Mouse (Mus musculus) midbrain, embryonic 10.5 days (tissue): Measurements from ENCODE around the gene Map3k14. TPM values are rescaled to one million over a fixed set of nuclear protein-coding genes. Genes with fewer than 3 reads are reported as not detected.

Source experiments
- DNase-seq: peaks from one replicate; pipeline ENCODE4 v3.0.0-alpha.2; 2017; ENCODE audit warnings: low spot score
- H3K27ac ChIP-seq: fragments of 300-500 bp; sonication (generic); replicated peaks from 2 replicates; pipeline ENCODE4 v1.5.1; 2016; ENCODE audit warnings: mild to moderate bottlenecking
- H3K27me3 ChIP-seq: fragments of 300-500 bp; sonication (generic); 2 replicates; pipeline ENCODE4 v1.6.1; 2016; ENCODE audit warnings: low read depth, mild to moderate bottlenecking; ENCODE audit not compliant: poor library complexity, severe bottlenecking
- H3K36me3 ChIP-seq: fragments of 300-500 bp; sonication (generic); 2 replicates; pipeline ENCODE4 v1.6.1; 2016; ENCODE audit warnings: mild to moderate bottlenecking, moderate library complexity
- H3K4me1 ChIP-seq: fragments of 300-500 bp; sonication (generic); 2 replicates; pipeline ENCODE4 v1.6.1; 2016
- H3K4me3 ChIP-seq: fragments of 300-500 bp; sonication (generic); 2 replicates; pipeline ENCODE4 v1.5.1; 2016; ENCODE audit warnings: mild to moderate bottlenecking, moderate library complexity
- H3K9me3 ChIP-seq: fragments of 300-500 bp; sonication (generic); replicated peaks from 2 replicates; pipeline ENCODE4 v1.6.1; 2016; ENCODE audit warnings: mild to moderate bottlenecking
- WGBS: fragments of 180-500 bp; shearing (Covaris S2); methylation state at CpG from one replicate; pipeline ENCODE4 v1.1.7; 2016; 5-methylcytosine and 5-hydroxymethylcytosine counted together
- polyA plus RNA-seq: library from polyadenylated mRNA; unstranded; fragments of >200 nt; fragmentation: Nextera tagmentation; extraction: Ambion mirVana; gene quantifications from 2 replicates; pipeline ENCODE4 v1.2.1, GENCODE M21; 2016

Map3k14 gene
- polyA plus RNA-seq, 1 experiment from 2014 or later, result 4.4 TPM

DNA sequence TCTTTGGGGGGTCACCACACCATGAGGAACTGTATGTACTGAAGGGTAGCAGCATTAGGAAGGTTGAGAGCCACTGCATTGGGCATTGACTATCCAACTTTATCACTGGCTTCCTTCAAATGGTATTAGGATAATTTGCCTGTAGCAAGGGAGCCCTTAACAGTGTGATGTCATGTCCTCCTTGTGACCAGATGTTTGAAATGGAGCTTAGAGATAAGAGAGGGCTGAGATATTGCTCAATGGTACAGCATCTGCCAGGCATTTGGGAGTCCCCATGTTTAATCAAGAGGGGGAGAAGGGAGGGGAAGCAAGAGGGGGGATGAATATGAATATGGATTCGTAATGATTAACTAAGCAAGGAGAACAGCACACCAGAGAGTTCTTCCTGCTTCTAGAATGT, 51.9 kb downstream of the Map3k14 start:
- no peak overlapping the region for H3K4me3 ChIP-seq
- no peak for DNase-seq
- H3K27me3 ChIP-seq, result peaks cover 39% of the 10 kb centered on the region
- H3K27ac ChIP-seq, result no peak overlapping the region
- H3K36me3 ChIP-seq, result peaks cover 13% of the 10 kb centered on the region
- WGBS, result 72% methylated on average over 1 of the region's 1 CpGs
- peaks cover 12% of the 10 kb centered on the region for H3K4me1 ChIP-seq
- 0 out of 2 replicates have a peak, but pooled peaks cover 6% of the 10 kb centered on the region for H3K9me3 ChIP-seq

DNA sequence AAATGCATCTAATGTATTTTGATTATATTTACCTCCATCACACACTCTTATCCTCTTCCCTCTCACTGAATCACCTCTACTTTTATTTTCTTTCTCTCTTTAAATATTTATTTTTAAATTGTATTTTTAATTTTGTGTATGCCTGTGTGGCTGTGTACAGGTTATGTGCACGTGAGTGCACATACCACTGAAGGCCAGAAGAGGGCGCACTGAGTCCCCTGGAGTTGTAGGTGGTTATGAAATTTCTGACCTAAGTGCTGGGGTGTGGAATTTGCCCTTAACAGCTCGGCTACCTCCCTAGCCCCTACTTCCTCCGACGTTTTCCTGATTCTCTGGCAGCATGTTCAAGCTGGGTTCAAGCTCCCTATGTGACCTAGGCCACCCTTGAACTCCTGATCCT, 53.6 kb downstream of the Map3k14 start:
- 83% methylated on average over 5 of the region's 5 CpGs for WGBS
- Histone ChIP-seq H3K9me3 (0 out of 2 replicates have a peak, but pooled peaks cover 6% of the 10 kb centered on the region), H3K27ac (no peak overlapping the region), H3K4me3 (no peak overlapping the region), H3K36me3 (no peaks in the 10 kb centered on the region), H3K4me1 (peaks cover 12% of the 10 kb centered on the region), H3K27me3 (peaks cover 24% of the 10 kb centered on the region)
- no peak for DNase-seq

DNA sequence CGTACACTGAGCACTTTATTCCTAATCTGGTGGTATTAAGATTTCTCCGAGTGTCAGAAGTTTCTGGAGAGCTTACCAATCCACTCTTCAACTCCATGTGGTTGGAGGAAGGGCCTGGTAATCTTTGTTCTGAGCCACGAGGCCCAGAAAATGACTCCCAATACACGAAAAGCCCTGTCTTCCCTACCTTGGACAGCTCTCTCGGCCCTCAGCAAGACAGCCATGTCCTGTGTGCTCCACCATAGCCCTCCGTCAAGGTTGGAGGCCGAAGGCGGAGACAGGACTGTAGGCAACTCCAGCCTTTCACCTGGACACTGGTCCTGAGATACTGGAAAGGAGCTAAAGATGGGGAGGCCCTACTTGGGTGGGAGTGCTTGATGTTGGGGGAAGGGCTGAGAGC, 57.0 kb downstream of the Map3k14 start:
- no peak for DNase-seq
- Histone ChIP-seq H3K36me3 (no peaks in the 10 kb centered on the region), H3K9me3 (0 out of 2 replicates have a peak, but pooled peaks cover 6% of the 10 kb centered on the region), H3K27me3 (no peaks in the 10 kb centered on the region), H3K4me1 (0 out of 2 replicates have a peak, but pooled peaks cover 5% of the 10 kb centered on the region), H3K4me3 (no peak overlapping the region), H3K27ac (no peak overlapping the region)
- WGBS, result 79% methylated on average over 8 of the region's 8 CpGs

DNA sequence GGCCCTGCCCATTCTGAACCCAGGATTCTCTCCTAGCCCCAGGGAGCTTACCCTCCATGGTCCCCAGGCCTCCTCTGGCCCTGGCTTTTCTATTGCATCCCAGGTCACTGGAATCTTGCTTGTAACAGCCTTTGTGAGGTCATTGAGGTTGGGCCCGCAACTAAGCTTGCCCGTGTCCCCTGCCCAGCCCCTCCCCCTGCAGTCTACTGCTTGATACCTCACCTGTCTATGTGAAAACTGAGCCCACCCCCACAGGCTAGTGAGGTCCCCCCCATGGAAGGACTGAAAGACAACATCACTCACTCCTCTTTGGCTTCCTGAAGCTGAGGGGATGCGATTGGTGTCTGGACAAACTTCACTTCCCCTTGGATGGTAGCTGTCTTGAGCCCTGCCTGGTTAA, 58.8 kb downstream of the Map3k14 start, which contains the start of gene 1700023F06Rik:
1700023F06Rik (minus strand) TSS at position 101 of the 400 bp plus-strand sequence.
- no peak within 1 kb of the TSS for H3K4me3 ChIP-seq
- no peaks in the 10 kb centered on the region for H3K27me3 ChIP-seq
- 91% methylated on average over 3 of the region's 3 CpGs for WGBS

DNA sequence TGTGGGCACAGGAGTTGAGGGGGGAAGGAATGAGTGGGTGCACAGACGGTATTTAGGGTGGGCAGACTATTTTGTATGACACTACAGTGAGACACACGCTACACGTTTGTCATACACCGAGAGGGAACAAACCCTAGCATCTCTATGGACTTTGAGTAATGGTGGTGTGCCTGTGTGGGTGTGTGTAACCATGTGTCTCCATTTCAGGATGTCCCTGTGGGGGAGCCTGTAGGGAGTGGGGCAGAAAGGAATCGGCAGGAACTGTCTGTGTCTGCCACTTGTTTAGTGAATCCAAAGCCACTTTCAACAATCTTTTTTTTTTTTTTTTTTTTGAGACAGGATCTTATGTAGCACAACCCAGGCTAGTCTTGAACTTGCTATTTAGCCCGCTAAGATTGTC, 61.1 kb downstream of the Map3k14 start:
- H3K27me3 ChIP-seq, result peaks cover 14% of the 10 kb centered on the region
- H3K27ac ChIP-seq, result no peak overlapping the region
- H3K9me3 ChIP-seq, result no peaks in the 10 kb centered on the region
- H3K36me3 ChIP-seq, result no peaks in the 10 kb centered on the region
- H3K4me1 ChIP-seq, result peaks cover 10% of the 10 kb centered on the region
- no peak overlapping the region for H3K4me3 ChIP-seq
- DNase-seq, result no peak
- WGBS, result 90% methylated on average over 6 of the region's 6 CpGs

More for the DNA sequence above, 58.8 kb downstream of the Map3k14 start, which contains the start of gene 1700023F06Rik:
- Histone ChIP-seq H3K9me3 (no peaks in the 10 kb centered on the region), H3K27ac (no peak within 1 kb of the TSS), H3K4me1 (0 out of 2 replicates have a peak, but pooled peaks cover 5% of the 10 kb centered on the region), H3K36me3 (no peaks in the 10 kb centered on the region)
- no peak for DNase-seq

DNA sequence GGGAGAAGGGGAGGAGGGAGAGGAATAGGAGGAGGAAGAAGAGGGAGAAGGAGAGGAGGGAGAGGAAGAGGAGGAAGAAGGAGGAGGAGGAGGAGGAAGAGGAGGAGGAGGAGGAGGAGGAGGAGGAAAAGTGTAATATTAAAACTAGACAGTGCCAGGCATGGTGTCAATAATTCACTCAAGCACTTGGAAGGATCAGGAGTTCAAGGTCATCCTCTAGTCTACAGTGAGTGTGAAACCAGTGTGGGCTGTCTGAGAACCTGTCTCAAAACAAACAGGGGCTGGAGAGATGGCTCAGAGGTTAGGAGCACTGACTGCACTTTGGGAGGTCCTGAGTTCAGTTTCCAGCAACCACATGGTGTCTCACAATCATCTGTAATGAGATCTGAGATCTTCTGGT, 64.9 kb downstream of the Map3k14 start:
- H3K27ac ChIP-seq, result no peak overlapping the region
- H3K4me1 ChIP-seq, result peaks cover 24% of the 10 kb centered on the region
- no peaks in the 10 kb centered on the region for H3K36me3 ChIP-seq
- H3K9me3 ChIP-seq, result no peaks in the 10 kb centered on the region
- H3K27me3 ChIP-seq, result peaks cover 53% of the 10 kb centered on the region
- no peak overlapping the region for H3K4me3 ChIP-seq
- no peak for DNase-seq

DNA sequence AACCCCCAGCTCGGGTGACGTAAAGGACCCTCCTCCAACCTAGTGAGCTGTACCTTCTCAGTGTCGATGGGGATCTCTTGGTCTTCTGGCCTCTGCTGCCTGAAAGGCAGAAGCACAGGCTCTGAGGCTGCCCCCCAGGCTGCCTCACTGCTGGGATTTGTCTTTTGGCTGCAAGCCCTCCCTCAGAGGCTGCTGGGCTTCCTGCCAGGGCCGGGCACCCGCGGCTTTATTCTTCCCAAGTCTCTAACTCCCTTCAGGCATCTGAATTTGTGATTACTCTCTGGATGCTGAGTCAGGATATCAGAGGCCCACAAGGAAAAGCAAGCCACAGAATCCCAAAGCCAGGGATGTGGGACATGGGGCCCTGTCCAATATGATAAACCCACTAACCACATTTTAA, 65.6 kb downstream of the Map3k14 start:
- DNase-seq, result no peak
- H3K27me3 ChIP-seq, result peaks cover 60% of the 10 kb centered on the region
- no peaks in the 10 kb centered on the region for H3K36me3 ChIP-seq
- no peak overlapping the region for H3K4me3 ChIP-seq
- H3K4me1 ChIP-seq, result peaks cover 24% of the 10 kb centered on the region
- no peaks in the 10 kb centered on the region for H3K9me3 ChIP-seq
- 26% methylated on average over 6 of the region's 6 CpGs for WGBS
- no peak overlapping the region for H3K27ac ChIP-seq

DNA sequence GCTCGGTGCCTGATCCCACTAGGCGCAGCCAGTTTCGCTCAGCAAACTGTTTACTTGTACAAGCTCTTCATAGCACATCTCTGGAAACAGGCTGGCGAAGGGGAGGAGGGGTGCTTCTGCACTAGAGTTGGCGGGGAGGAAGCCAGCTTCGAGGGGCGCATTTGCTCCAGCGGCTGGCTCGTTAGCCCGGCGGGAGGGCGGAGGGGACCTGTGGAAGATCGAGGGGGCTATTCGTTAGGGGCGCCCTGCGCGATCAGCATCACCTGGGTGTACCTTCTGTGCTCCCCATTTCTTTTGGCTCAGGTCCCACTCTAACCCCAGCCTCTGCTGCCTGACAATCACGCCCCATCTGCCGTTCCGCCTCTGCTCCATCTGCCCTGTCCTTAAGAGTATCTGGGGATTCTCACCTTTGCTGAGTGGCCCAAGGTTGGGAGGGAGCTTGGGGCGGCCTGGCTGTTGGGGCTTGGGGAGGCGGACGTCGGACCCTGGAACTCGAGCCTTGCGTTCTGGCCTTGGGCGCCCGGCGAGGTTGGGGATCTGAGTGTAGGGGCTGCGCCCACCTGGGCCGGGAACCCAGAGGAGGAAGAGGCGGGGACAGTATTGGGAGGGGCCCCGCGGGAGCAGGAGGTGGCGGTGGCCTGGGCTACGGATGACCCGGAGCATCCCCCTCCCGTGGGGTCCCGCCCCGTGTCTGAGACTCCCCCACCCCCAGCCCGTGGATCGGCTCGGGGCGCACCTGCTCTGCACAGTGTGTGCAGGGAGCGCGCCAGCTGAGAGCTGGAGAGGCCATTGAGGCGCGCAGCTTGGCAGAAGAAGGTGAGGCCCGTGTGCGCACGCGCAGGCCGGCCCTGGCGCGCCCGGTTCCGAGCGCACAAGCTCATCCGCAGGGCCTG, 68.1 kb downstream of the Map3k14 start:
- peak overlapping the region; percentile 38; the same call in 1 of the 2 replicates for H3K27ac ChIP-seq
- DNase-seq, result no peak
- H3K4me3 ChIP-seq, result peak overlapping the region; percentile 58
- H3K27me3 ChIP-seq, result peaks cover 85% of the 10 kb centered on the region
- no peaks in the 10 kb centered on the region for H3K9me3 ChIP-seq
- WGBS, result 1% methylated on average over 58 of the region's 59 CpGs
- H3K4me1 ChIP-seq, result peaks cover 24% of the 10 kb centered on the region
- H3K36me3 ChIP-seq, result no peaks in the 10 kb centered on the region

DNA sequence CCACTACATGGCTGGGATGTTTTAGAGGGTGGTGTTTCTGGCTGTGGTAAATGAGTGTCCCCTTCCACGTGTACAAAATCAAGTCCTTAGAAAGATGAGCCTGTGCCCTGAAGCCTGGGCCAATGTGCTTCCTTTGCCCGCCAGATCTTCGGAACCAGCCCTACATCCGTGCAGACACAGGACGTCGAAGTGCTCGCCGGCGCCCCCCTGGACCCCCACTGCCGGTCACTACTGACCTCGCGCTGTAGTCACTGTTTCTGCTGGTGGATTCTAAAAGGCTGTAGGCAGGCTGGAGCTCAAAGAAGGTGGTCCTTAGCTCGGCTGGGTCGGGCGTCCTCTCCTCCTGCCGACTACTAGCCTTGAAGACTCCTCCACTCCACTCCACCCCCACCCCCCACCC, 68.9 kb downstream of the Map3k14 start:
- no peak for DNase-seq
- H3K36me3 ChIP-seq, result no peaks in the 10 kb centered on the region
- no peaks in the 10 kb centered on the region for H3K9me3 ChIP-seq
- peaks cover 93% of the 10 kb centered on the region for H3K27me3 ChIP-seq
- H3K4me1 ChIP-seq, result peaks cover 26% of the 10 kb centered on the region
- no peak overlapping the region for H3K27ac ChIP-seq
- WGBS, result 3% methylated on average over 16 of the region's 16 CpGs
- H3K4me3 ChIP-seq, result peak overlapping the region; percentile 58

DNA sequence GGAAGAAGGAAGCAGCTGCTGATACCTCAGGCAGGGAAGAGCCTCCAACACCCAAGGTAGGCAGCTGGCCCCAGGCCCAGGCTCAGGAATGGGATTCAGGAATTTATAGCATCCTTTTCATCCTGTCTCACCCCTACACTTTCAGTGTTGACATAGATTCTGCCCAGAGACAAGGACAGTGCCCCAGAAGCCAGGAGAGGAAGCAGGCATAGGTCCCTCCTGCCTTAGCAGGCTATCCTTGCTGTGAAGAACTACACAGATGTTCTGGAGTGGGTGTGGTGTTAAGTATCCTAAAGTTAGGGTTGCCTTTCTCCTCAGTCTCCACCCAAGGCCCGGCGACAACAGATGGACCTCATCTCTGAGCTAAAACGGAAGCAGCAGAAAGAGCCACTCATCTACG, 69.9 kb downstream of the Map3k14 start:
- Histone ChIP-seq H3K27me3 (peaks cover 100% of the 10 kb centered on the region), H3K4me1 (peaks cover 36% of the 10 kb centered on the region), H3K27ac (no peak overlapping the region), H3K4me3 (no peak overlapping the region), H3K36me3 (no peaks in the 10 kb centered on the region), H3K9me3 (no peaks in the 10 kb centered on the region)
- no peak for DNase-seq
- 89% methylated on average over 4 of the region's 4 CpGs for WGBS

DNA sequence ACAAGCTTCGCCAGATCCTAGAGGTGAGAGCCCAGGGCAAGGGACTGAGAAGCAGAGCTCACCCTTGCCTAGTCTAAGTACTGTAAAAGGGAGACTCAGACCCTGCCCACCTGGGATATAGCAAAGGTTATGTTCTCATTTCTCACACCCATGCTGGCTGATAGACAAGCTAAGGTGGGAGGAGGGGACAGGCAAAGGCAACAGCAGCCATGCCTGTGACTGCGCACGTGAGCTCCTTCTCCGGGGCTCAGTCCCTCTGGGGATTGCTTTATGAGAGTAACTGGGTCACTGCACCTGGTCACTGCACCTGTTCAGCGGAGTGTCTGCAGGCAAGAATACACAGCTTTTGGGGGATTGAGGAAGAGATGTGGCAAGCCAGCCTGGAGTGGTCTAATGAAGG, 71.6 kb downstream of the Map3k14 start:
- no peak overlapping the region for H3K27ac ChIP-seq
- WGBS, result 91% methylated on average over 5 of the region's 5 CpGs
- no peaks in the 10 kb centered on the region for H3K9me3 ChIP-seq
- H3K27me3 ChIP-seq, result peaks cover 100% of the 10 kb centered on the region
- H3K4me1 ChIP-seq, result peaks cover 33% of the 10 kb centered on the region
- no peak for DNase-seq
- H3K4me3 ChIP-seq, result no peak overlapping the region
- H3K36me3 ChIP-seq, result no peaks in the 10 kb centered on the region

DNA sequence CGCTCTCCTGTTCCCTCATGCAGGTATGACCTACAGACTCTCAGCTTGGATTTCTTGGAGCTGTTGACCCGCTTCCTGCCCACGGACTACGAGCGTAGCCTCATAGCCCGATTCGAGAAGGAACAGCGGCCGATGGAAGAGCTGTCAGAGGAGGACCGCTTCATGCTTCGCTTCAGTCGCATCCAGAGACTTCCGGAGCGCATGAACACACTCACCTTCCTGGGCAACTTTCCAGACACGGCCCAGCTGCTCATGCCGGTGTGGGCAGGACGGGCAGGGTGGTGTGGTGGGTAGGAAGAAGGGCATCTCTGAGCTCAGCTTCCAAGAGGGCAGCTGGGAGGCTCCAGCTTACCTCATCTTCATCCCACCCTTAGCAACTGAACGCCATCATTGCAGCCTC, 72.0 kb downstream of the Map3k14 start:
- Histone ChIP-seq H3K4me1 (peaks cover 33% of the 10 kb centered on the region), H3K27me3 (peaks cover 100% of the 10 kb centered on the region), H3K27ac (no peak overlapping the region), H3K36me3 (no peaks in the 10 kb centered on the region), H3K4me3 (no peak overlapping the region), H3K9me3 (no peaks in the 10 kb centered on the region)
- no peak for DNase-seq
- 90% methylated on average over 18 of the region's 18 CpGs for WGBS

DNA sequence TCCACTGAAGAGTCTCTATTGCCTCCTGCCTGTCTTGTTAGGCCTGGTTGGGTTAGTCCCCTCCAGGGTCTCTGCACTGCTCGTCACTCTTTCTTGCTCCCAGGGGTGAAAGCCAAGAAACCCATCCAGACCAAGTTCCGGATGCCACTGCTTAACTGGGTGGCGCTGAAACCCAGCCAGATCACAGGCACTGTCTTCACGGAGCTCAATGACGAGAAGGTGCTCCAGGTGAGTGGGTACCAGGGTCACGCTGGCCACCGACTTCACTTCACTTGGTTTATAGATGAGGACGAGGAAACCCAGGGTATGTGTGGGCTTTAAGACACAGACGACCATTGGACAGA, 73.5 kb downstream of the Map3k14 start:
- WGBS, result 32% methylated on average over 9 of the region's 9 CpGs
- Histone ChIP-seq H3K4me1 (peaks cover 23% of the 10 kb centered on the region), H3K27ac (no peak overlapping the region), H3K9me3 (no peaks in the 10 kb centered on the region), H3K36me3 (no peaks in the 10 kb centered on the region), H3K4me3 (no peak overlapping the region), H3K27me3 (peaks cover 96% of the 10 kb centered on the region)
- no peak for DNase-seq
